Mouse (Mus musculus): ENCODE data around the gene Ankrd13a. TPM values are rescaled to one million over a fixed set of nuclear protein-coding genes. Genes with fewer than 3 reads are reported as not detected.

Ankrd13a gene
- polyA plus RNA-seq, 1 experiment from 2014 or later: 222 TPM

DNA sequence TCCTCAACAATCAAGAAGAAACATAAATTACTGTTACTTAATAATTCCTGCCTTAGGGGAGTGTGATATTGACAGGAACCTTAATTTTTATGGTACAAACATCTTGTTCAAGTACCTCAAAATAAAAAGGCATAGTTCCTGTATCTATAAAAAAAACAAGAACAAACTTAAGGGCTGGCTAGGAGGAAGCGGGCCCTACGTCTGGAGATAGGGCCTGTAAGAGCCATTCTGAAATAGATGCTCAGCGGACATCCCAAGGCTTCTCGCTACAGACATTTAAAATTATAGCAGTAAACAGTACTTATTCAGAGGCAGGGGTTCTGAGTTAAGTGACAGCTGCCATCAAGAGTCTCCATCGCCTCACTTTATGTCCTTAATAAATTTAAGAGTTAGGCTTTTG, 27.0 kb upstream of the Ankrd13a start:
- H3K4me3 ChIP-seq (ENCODE audit: inconsistent target): no peak overlapping the region
- no peaks in the 10 kb centered on the region for H3K79me2 ChIP-seq (ENCODE audit: inconsistent target)
- peaks cover 97% of the 10 kb centered on the region for H3K36me3 ChIP-seq (ENCODE audit: inconsistent target)
- 83% methylated on average over 5 of the region's 5 CpGs for WGBS (ENCODE audit: missing documents)
- no peak overlapping the region for H3K27ac ChIP-seq

DNA sequence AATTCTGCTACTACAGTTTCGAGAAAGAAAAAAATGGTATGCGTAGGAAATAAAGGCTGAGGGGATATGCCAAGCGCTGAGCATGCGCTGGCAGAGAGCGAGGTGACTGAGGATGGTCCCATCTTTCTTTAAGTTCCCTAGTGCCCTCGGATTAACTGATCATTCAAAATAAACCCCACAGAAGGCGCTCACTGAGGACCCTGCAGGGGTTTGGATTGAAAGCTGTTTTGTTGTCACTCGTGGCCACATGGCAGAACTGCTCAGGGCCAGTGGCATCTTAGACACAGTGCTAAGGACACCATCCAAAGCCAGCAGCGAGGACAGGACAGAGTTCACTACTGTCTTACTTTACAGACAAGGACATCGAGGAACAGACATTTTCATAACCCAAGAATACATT, 24.2 kb upstream of the Ankrd13a start:
- no peak overlapping the region for H3K4me3 ChIP-seq (ENCODE audit: inconsistent target)
- no peaks in the 10 kb centered on the region for H3K79me2 ChIP-seq (ENCODE audit: inconsistent target)
- H3K36me3 ChIP-seq (ENCODE audit: inconsistent target): peaks cover 96% of the 10 kb centered on the region
- no peak overlapping the region for H3K27ac ChIP-seq
- 96% methylated on average over 10 of the region's 10 CpGs for WGBS (ENCODE audit: missing documents)

DNA sequence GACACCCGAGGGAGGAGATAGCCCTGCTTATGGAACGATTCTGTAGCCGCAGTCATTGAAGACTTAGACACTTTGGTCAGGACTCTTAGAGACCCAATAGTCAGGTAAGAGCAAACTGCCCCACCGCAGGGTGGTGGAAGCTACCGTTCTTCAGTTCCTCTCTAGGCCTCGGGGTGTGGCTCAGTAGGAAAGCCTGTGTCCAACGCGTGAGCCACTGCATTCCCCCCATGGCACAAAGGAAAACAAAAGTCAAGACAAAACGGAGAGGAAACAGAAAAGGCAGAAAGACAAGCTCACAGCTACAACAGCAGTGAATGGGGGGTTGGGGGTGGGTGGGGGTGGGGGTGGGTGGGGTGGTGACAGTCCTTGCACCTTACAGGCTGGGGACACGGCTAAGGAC, 22.1 kb upstream of the Ankrd13a start:
- H3K27ac ChIP-seq: no peak overlapping the region
- H3K4me3 ChIP-seq (ENCODE audit: inconsistent target): no peak overlapping the region
- WGBS (ENCODE audit: missing documents): 81% methylated on average over 10 of the region's 10 CpGs
- H3K79me2 ChIP-seq (ENCODE audit: inconsistent target): no peaks in the 10 kb centered on the region
- H3K36me3 ChIP-seq (ENCODE audit: inconsistent target): peaks cover 97% of the 10 kb centered on the region

DNA sequence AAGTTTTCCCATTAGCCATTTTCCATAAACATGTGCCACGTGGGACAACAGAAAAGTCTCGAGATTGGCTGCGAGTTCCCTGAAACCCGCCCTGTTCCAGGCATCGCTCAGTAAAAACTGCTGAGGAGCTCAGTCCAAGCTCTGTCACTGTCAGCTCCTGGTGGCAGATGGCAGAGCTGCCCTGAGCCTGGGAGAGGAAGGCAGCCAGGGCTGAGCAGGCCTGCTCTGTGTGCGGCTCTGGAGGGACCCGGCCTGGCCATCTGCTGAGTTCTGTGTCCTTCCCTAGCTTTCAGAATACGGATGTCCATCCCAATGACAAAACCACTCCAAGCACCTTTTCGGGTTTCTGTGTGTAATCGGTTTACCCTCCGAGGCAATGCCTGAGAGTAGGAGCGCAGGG, 21.1 kb upstream of the Ankrd13a start:
- Histone ChIP-seq H3K27ac (no peak overlapping the region), H3K79me2 (ENCODE audit: inconsistent target) (no peaks in the 10 kb centered on the region), H3K4me3 (ENCODE audit: inconsistent target) (no peak overlapping the region), H3K36me3 (ENCODE audit: inconsistent target) (peaks cover 93% of the 10 kb centered on the region)
- 92% methylated on average over 11 of the region's 12 CpGs for WGBS (ENCODE audit: missing documents)

DNA sequence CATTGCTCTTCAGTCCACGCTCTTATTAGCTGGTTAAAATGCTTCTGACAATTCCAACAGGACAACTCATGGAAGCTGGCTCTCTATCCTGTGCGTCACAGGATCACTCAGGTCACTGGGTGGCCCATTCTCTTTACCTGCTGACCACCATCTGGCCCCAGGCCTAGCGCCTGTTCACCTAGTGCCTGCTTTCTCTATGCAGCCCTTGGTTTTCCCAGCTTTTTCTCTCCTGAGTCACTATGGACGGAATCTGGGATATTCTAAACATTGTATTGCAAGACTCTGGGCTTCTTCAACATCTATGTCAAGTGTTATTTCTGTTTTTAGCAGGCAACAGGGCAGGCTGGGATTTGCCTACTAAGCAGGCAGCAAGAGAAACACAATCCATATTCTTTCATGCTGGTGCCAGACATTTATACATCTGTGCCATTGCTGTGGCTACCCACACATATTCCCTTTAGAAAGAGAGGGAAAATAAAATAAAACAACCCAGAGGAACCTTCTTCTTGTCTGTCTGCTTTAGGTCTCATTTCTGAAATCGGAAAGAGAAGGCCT, 14.9 kb upstream of the Ankrd13a start:
- Histone ChIP-seq H3K27ac (no peak overlapping the region), H3K36me3 (ENCODE audit: inconsistent target) (peaks cover 90% of the 10 kb centered on the region), H3K4me3 (ENCODE audit: inconsistent target) (no peak overlapping the region), H3K79me2 (ENCODE audit: inconsistent target) (peaks cover 27% of the 10 kb centered on the region; the same call in 1 of the 2 replicates)
- 91% methylated on average over 5 of the region's 5 CpGs for WGBS (ENCODE audit: missing documents)

DNA sequence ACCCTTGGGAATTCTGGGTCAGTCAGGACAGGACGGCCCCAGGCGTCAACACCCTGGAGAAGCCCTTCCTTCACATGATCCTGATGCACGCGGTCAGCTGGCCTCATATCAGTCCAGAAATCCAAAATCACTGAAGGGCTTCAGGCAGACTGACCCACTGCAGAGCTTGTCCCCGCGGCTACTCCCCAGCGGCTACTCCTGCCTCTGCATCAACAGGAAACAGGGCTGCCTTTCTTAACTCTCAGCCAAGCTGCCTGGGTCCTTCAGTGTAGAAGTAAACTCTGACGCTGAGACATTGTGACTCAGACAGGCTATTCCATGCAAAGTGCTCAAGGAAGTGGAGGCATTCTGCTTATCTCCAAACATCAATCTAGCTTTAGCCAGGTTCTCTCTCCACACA, 12.5 kb upstream of the Ankrd13a start:
- Histone ChIP-seq H3K4me3 (ENCODE audit: inconsistent target) (no peak overlapping the region), H3K36me3 (ENCODE audit: inconsistent target) (peaks cover 79% of the 10 kb centered on the region), H3K79me2 (ENCODE audit: inconsistent target) (peaks cover 50% of the 10 kb centered on the region), H3K27ac (no peak overlapping the region)
- 94% methylated on average over 8 of the region's 8 CpGs for WGBS (ENCODE audit: missing documents)

DNA sequence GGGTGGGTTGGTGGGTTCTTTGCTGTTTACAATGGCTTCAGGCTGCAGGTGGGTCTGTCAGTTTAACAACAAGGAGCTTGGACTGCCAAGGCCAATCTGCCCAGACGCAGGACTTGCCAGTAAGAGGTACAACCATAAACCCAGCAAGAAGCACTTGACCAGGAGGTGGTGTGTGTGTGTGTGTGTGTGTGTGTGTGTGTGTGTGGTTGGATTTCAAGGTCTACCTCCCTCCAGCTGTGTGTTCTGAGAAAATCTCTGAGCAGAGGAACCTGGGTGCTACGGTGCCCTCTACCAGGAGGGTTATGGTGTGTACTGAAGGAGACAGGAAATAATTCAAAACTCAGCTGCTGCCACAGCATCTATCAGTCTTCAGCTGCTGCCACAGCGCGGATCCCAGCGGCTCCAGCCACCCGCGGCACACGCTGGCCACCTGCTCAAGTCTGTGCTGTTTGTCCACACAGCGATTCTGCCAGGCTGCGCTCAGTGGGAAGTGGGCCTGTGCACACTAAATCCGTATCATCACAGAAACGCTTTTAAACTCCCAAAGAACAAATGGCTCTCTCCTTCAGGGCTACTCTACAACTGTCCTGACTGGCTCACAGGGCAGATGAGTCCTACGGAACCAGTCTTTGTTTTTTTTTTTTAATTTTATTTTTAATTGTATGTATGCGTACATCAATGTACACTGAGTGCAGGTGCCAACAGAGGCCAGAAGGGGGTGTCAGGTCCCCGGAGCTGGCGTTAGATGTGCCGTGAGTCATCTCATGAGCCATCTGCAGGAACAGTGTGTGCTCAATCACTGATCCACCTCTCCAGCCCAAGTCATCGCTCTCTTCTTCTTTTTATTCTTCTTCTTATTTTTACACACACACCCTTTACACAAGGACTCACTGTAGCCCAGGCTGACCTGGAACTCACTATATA, 9.4 kb upstream of the Ankrd13a start:
- 87% methylated on average over 16 of the region's 18 CpGs for WGBS (ENCODE audit: missing documents)
- H3K36me3 ChIP-seq (ENCODE audit: inconsistent target): peaks cover 56% of the 10 kb centered on the region
- no peak overlapping the region for H3K27ac ChIP-seq
- H3K79me2 ChIP-seq (ENCODE audit: inconsistent target): peaks cover 81% of the 10 kb centered on the region
- no peak overlapping the region for H3K4me3 ChIP-seq (ENCODE audit: inconsistent target)

DNA sequence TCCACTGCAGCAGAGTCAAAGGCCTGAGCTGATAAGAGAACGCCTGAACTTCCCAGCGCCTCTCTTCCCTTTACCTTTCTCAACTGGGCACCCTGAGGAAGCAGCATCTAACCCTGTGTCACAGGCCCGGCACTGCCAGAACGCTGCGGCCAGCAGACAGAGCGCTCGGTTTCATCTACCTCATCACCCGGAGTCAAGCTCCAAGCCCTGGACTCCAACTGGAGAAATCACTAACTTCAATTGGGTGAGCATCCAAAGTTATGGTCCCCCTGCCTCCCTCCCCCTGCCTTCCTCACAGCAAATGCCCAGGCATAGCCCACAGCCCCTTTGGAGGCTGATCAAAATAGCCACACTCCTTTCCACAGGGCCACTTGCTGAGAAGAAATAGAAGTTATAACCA, 7.8 kb upstream of the Ankrd13a start:
- WGBS (ENCODE audit: missing documents): 78% methylated on average over 8 of the region's 8 CpGs
- Histone ChIP-seq H3K79me2 (ENCODE audit: inconsistent target) (peaks cover 97% of the 10 kb centered on the region), H3K27ac (no peak overlapping the region), H3K36me3 (ENCODE audit: inconsistent target) (peaks cover 41% of the 10 kb centered on the region), H3K4me3 (ENCODE audit: inconsistent target) (no peak overlapping the region)

DNA sequence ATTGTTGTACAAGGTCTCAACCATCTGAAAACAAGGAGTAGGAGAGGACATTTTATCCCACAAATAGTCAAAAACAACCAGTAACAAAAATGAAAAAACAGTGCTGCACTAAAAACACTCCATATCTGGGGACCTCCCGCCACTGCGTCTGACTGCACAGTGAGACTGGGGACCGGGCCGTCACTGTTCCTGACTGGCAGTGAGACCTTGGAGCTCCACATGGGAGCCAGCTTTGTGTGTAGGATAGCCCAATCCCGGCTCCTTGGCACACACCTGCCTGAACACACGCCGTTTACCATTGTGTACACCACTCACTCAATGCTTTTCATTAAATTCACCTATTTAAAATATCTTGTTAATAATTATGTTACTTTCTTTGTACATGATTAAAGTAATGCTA, 7.3 kb upstream of the Ankrd13a start:
- peaks cover 100% of the 10 kb centered on the region for H3K79me2 ChIP-seq (ENCODE audit: inconsistent target)
- WGBS (ENCODE audit: missing documents): 98% methylated on average over 7 of the region's 7 CpGs
- H3K27ac ChIP-seq: no peak overlapping the region
- H3K36me3 ChIP-seq (ENCODE audit: inconsistent target): peaks cover 36% of the 10 kb centered on the region
- no peak overlapping the region for H3K4me3 ChIP-seq (ENCODE audit: inconsistent target)

DNA sequence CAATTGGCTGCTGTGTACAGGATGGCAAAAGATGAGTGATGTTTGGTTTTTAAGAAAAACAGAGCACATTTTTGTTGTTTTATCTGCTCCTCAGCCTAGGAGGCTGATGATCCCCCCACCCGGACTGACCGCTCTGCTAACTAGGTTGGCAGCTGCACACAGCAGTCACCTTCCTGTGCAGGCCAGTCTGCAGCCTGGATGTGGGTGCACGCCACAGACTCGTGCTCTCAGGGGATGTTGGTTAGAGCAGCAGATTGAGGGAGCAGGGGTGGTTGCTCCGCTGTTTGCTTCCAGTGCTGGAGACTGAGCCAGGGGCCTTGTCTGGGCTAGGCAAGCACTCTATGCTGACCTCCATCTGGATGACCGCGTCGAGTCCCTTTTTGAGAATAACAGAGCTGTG, 4.7 kb upstream of the Ankrd13a start:
- 58% methylated on average over 8 of the region's 8 CpGs for WGBS (ENCODE audit: missing documents)
- no peak overlapping the region for H3K27ac ChIP-seq
- H3K36me3 ChIP-seq (ENCODE audit: inconsistent target): peaks cover 12% of the 10 kb centered on the region; the same call in 1 of the 2 replicates
- no peak overlapping the region for H3K4me3 ChIP-seq (ENCODE audit: inconsistent target)
- H3K79me2 ChIP-seq (ENCODE audit: inconsistent target): peaks cover 79% of the 10 kb centered on the region

DNA sequence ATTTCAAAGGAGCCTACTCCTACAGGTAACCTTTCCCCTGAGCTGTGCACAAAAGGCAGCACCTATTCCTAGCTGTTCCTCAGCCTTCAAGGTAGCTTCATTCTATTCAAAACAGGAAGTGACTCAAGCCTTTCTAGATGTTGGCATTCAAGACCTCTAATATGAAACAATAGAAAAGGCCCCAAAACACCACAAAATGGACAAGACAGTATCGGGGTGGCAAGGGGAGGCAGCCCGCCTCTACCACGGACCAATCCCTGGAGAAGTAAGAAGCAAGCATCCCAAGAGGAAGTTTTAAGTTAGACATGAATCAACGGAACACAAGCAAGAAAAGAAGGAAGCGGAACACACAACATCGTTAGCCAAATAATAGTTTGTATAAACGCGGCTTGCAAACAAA, 2.7 kb upstream of the Ankrd13a start:
- WGBS (ENCODE audit: missing documents): 0% methylated on average over 8 of the region's 8 CpGs
- H3K36me3 ChIP-seq (ENCODE audit: inconsistent target): no peaks in the 10 kb centered on the region
- H3K79me2 ChIP-seq (ENCODE audit: inconsistent target): peaks cover 77% of the 10 kb centered on the region
- H3K4me3 ChIP-seq (ENCODE audit: inconsistent target): peak overlapping the region; percentile 58
- H3K27ac ChIP-seq: peak overlapping the region; percentile 62

DNA sequence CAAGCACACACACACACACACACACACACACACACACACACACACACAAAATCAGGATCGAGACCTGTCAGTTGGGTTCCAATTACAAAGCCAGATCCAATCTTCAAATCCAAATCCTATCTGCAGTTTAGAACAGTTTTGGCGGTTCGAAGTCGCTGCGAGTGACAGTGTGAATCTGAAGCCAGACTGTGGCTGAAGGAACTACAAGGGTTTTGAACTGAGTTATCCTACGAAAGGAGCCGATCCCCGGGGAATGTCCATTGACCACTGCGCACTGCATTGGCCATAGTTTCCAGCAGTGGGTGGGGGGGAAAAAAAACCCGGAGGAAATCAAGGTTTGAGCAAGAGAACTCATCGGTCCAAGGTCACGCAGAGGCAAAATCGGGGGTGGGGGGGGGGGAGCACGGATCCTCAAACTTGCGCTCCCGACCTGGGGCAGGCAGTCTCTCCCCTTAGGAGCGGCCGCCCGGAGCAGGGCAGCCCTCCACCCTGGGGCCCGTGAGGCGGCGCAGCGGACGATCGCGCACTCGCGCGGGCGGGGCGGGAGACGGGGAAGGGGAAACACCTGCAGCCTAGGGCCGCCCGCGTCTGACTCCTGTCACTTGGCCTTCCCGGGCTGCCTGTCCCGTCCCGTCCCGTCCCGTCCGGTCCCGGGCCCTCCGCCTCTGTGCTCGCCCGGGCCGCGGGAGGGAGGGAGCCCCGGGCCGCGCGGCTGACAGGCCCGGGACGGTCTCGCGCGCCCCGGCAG, 1.8 kb upstream of the Ankrd13a start:
- no peaks in the 10 kb centered on the region for H3K36me3 ChIP-seq (ENCODE audit: inconsistent target)
- peak overlapping the region; percentile 62 for H3K27ac ChIP-seq
- peak overlapping the region; percentile 58 for H3K4me3 ChIP-seq (ENCODE audit: inconsistent target)
- H3K79me2 ChIP-seq (ENCODE audit: inconsistent target): peaks cover 77% of the 10 kb centered on the region
- WGBS (ENCODE audit: missing documents): 2% methylated on average over 51 of the region's 57 CpGs

DNA sequence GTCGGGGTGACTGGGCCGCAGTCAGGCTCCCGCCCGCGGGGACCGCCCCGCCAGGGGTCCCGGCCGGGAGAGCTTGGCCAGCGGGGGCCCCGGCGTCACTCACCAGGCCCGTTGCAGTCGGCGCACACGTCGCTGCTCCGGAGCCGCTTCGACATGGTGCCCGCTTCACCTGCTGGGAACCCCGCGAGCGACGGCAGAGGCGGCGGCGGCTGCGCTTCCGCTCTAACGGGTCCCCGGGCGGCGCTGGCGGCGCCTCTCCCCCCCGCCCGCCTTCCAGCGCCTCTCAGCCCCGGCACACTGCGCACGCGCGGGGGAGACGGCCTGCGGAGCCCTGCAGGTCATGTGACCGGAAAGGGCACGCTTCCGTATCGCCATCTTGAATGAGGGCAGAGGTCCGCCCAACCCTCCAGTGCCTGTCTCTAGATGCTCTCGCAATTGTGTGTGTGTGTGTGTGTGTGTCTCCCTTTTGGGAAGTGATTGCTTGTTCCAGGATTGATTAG, 1.2 kb upstream of the Ankrd13a start:
- peak overlapping the region; percentile 86; the same call in 1 of the 2 replicates for H3K4me3 ChIP-seq (ENCODE audit: inconsistent target)
- WGBS (ENCODE audit: missing documents): 0% methylated on average over 51 of the region's 52 CpGs

DNA sequence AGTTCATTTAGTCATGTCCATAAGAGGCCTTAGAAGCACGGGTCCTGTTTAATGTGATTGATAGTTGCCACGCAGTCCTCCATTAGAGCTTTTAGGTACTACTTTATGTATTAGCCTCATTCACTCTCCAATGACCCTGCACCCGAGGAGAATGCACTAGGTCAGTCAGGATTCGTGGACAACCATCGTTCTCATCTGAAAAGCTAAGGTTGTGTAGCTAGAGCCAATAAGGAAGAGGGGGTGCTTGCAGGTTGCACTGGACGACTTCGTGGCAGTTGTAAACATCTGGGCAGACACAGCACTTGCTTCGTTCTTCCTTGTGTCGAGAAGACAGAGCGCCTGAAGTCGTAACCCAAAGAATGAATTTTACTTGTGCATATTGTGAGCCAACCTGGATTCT, 697 bp upstream of the Ankrd13a start:
- Histone ChIP-seq H3K36me3 (ENCODE audit: inconsistent target) (no peaks in the 10 kb centered on the region), H3K4me3 (ENCODE audit: inconsistent target) (peak overlapping the region; percentile 86), H3K27ac (peak overlapping the region; percentile 82), H3K79me2 (ENCODE audit: inconsistent target) (peaks cover 77% of the 10 kb centered on the region)
- WGBS (ENCODE audit: missing documents): 2% methylated on average over 11 of the region's 11 CpGs

More for the DNA sequence above, 1.2 kb upstream of the Ankrd13a start:
- H3K36me3 ChIP-seq (ENCODE audit: inconsistent target): no peaks in the 10 kb centered on the region
- H3K79me2 ChIP-seq (ENCODE audit: inconsistent target): peaks cover 77% of the 10 kb centered on the region
- H3K27ac ChIP-seq: peak overlapping the region; percentile 82
